Mouse (Mus musculus): ENCODE measurements around the gene Soat1.

DNA sequence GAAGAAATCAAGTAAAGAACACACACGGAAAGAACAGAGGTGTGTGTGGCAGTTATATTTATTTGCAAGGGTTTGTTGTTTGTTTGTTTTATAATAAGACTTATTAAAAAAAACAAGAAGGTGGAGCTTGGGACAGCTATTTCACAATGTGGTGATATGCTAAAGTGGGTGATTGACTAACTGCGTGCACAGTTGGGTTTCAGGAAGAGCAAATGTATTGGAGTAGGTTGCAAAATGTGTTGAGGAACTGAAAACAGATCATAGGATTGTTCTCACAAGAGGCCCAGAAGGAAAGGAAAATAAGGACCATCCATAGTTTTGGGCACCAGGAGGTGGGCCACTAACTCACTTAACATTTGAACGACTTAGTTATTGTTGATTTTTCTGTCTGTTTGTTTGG lies 3.1 kb downstream of the Soat1 start:
- TF ChIP-seq CTCF (IDR thresholded peaks at IDR 0.05; ENCODE audit: low read depth), result no peak
- TF ChIP-seq EP300 (IDR thresholded peaks at IDR 0.05; ENCODE audit: low read depth), result no peak

All from liver, postnatal 0 days (tissue).